Mouse (Mus musculus) testis, adult 2 months (tissue): ENCODE data around the gene Srgap2.

Experiments
- CTCF ChIP-seq: fragments of 200-500 bp; IDR thresholded peaks from 2 replicates; pipeline ENCODE4 v1.5.1; 2012; ENCODE audit warnings: low read depth, mild to moderate bottlenecking, inconsistent platforms, low read length, moderate library complexity; ENCODE audit not compliant: control insufficient read depth, insufficient read depth, insufficient replicate concordance
- POLR2A ChIP-seq: fragments of 200-500 bp; IDR thresholded peaks from 2 replicates; pipeline ENCODE4 v1.6.1; 2012; ENCODE audit warnings: low read depth, mild to moderate bottlenecking, inconsistent platforms, low read length, moderate library complexity; ENCODE audit not compliant: control insufficient read depth

DNA sequence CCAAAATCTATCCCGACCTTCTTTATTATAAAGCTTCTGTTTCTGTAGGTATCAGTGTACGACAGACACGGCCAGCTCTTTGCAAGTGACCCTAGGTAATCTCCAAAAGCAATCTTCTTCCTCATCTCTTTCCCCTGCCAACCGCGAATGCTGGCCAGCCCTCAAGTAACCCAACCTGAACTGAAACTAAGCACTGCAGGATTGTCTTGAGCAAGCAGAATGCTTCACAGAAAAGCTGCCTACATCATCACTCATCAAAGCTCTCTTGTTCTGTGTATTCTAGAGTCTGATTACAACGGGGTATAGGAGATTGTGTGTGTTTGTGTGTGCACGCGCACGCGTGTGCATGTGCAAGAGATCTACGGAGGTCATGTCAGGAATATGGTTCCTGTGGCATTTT lies 88.6 kb downstream of the Srgap2 start:
- TF ChIP-seq CTCF, result no peak
- TF ChIP-seq POLR2A, result no peak
